Mouse (Mus musculus) liver, adult 2 months (tissue): ENCODE results near the gene Ms4a12. TPM values are rescaled to one million over a fixed set of nuclear protein-coding genes. Genes with fewer than 3 reads are reported as not detected.
A peak's percentile ranks its signal among the peaks of the same experiment; 100 is the strongest.
"Not testable (repeated sequence)": the region's sequence is repeated elsewhere in the genome, so short reads cannot be mapped to it uniquely, and the experiment has no call there.

Experiments
- DNase-seq: peaks from one replicate; pipeline ENCODE4 v3.0.0-alpha.2; 2011; ENCODE audit warnings: low read depth, low spot score; ENCODE audit errors: extremely low read depth
- H3K27ac ChIP-seq: fragments of 200-500 bp; replicated peaks from 2 replicates; pipeline ENCODE4 v1.5.1; 2012; ENCODE audit warnings: low read depth, mild to moderate bottlenecking, control low read depth, inconsistent platforms, low read length; ENCODE audit not compliant: insufficient read depth
- H3K27me3 ChIP-seq: fragments of 200-500 bp; 2 replicates; pipeline ENCODE4 v1.6.1; 2012; ENCODE audit warnings: mild to moderate bottlenecking, moderate library complexity, low read length, inconsistent platforms; ENCODE audit not compliant: control insufficient read depth, insufficient read depth
- H3K36me3 ChIP-seq: fragments of 200-500 bp; 2 replicates; pipeline ENCODE4 v1.6.1; 2012; ENCODE audit warnings: low read length, inconsistent platforms; ENCODE audit not compliant: control insufficient read depth, insufficient read depth
- H3K4me1 ChIP-seq: fragments of 200-500 bp; 2 replicates; pipeline ENCODE4 v1.6.1; 2011; ENCODE audit warnings: low read length; ENCODE audit not compliant: control insufficient read depth, insufficient read depth
- H3K4me3 ChIP-seq: fragments of 200-500 bp; 2 replicates; pipeline ENCODE4 v1.5.1; 2011; ENCODE audit warnings: low read depth, mild to moderate bottlenecking, control low read depth, low read length, moderate library complexity; ENCODE audit not compliant: insufficient read depth
- H3K79me2 ChIP-seq: fragments of 200-500 bp; 2 replicates; pipeline ENCODE4 v1.6.1; 2012; ENCODE audit warnings: inconsistent platforms, mild to moderate bottlenecking, low read length, moderate library complexity; ENCODE audit not compliant: control insufficient read depth, insufficient read depth
- H3K9ac ChIP-seq: fragments of 200-500 bp; 2 replicates; pipeline ENCODE4 v1.6.1; 2012; ENCODE audit warnings: low read depth, mild to moderate bottlenecking, control low read depth, inconsistent platforms, low read length
- CTCF ChIP-seq: fragments of 200-500 bp; IDR thresholded peaks from 2 replicates; pipeline ENCODE4 v1.5.1; 2011; ENCODE audit warnings: low read depth, low read length, control low read depth
- POLR2A ChIP-seq: fragments of 200-500 bp; IDR thresholded peaks from 2 replicates; pipeline ENCODE4 v1.6.1; 2011; ENCODE audit warnings: low read length, control low read depth; ENCODE audit not compliant: insufficient read depth; ENCODE audit errors: extremely low read depth
- WGBS: fragments of 180-500 bp; shearing (Covaris S2); methylation state at CpG from one replicate; pipeline ENCODE4 v1.1.7; 2018; 5-methylcytosine and 5-hydroxymethylcytosine counted together
- polyA plus RNA-seq: library from polyadenylated mRNA; depleted of rRNA; stranded (reverse); fragments of >200 nt; gene quantifications from 2 replicates; pipeline ENCODE4 v1.2.3, GENCODE M21; 2012
- total RNA-seq: library from RNA; depleted of rRNA; stranded (reverse); fragments of >200 nt; gene quantifications from 2 replicates; pipeline ENCODE4 v1.2.3, GENCODE M21; 2014

Gene Ms4a12
- total and polyA plus RNA-seq, 2 experiments: not detected

GRCm38 (mm10) chr19:11264602-11265185 lies 32.4 kb upstream of the Ms4a12 start:
- Histone ChIP-seq H3K9ac (no peak overlapping the region), H3K27me3 (no peaks in the 10 kb centered on the region; the same call in 1 of the 2 replicates), H3K36me3 (no peaks in the 10 kb centered on the region), H3K79me2 (no peaks in the 10 kb centered on the region), H3K4me3 (no peak overlapping the region), H3K4me1 (no peaks in the 10 kb centered on the region), H3K27ac (no peak overlapping the region)
- TF ChIP-seq POLR2A (no peak), CTCF (no peak)
- 75% methylated on average over 9 of the region's 9 CpGs for WGBS
- no peak for DNase-seq

- TF ChIP-seq CTCF (no peak), POLR2A (no peak)
- Histone ChIP-seq H3K27ac (no peak overlapping the region), H3K9ac (no peak overlapping the region), H3K27me3 (no peaks in the 10 kb centered on the region; the same call in 1 of the 2 replicates), H3K4me3 (no peak overlapping the region), H3K79me2 (no peaks in the 10 kb centered on the region), H3K4me1 (no peaks in the 10 kb centered on the region), H3K36me3 (no peaks in the 10 kb centered on the region)
- 71% methylated on average over 3 of the region's 3 CpGs for WGBS
- DNase-seq: peak; percentile 12
Observed at GRCm38 (mm10) chr19:11263549-11263948, 31.3 kb upstream of the Ms4a12 start.

- H3K4me1 ChIP-seq, H3K9ac ChIP-seq, H3K79me2 ChIP-seq, H3K27me3 ChIP-seq, H3K36me3 ChIP-seq, H3K4me3 ChIP-seq, H3K27ac ChIP-seq: not testable (repeated sequence)
- peak; percentile 5 for DNase-seq
- 70% methylated on average over 4 of the region's 4 CpGs for WGBS
Observed at GRCm38 (mm10) chr19:11262932-11263331, 30.7 kb upstream of the Ms4a12 start.

GRCm38 (mm10) chr19:11261522-11261921 lies 29.3 kb upstream of the Ms4a12 start:
- DNase-seq: no peak
- Histone ChIP-seq H3K4me3 (no peak overlapping the region), H3K27me3 (no peaks in the 10 kb centered on the region; the same call in 1 of the 2 replicates), H3K79me2 (no peaks in the 10 kb centered on the region), H3K4me1 (no peaks in the 10 kb centered on the region), H3K9ac (no peak overlapping the region), H3K36me3 (no peaks in the 10 kb centered on the region), H3K27ac (no peak overlapping the region)
- TF ChIP-seq CTCF (no peak), POLR2A (no peak)
- 89% methylated on average over 2 of the region's 2 CpGs for WGBS

GRCm38 (mm10) chr19:11244230-11244629 lies 12.0 kb upstream of the Ms4a12 start:
- peak; percentile 28 for DNase-seq
- H3K9ac ChIP-seq: no peak overlapping the region
- no peak overlapping the region for H3K27ac ChIP-seq

GRCm38 (mm10) chr19:11242560-11242959 lies 10.3 kb upstream of the Ms4a12 start:
- TF ChIP-seq CTCF: no peak
- no peak for TF ChIP-seq POLR2A
- DNase-seq: no peak
- H3K27ac ChIP-seq: no peak overlapping the region
- no peak overlapping the region for H3K4me3 ChIP-seq
- H3K4me1 ChIP-seq: no peaks in the 10 kb centered on the region; the same call in 1 of the 2 replicates
- WGBS: 74% methylated on average over 5 of the region's 5 CpGs
- H3K27me3 ChIP-seq: no peaks in the 10 kb centered on the region
- H3K36me3 ChIP-seq: no peaks in the 10 kb centered on the region
- no peaks in the 10 kb centered on the region for H3K79me2 ChIP-seq
- no peak overlapping the region for H3K9ac ChIP-seq

More at GRCm38 (mm10) chr19:11244230-11244629, 12.0 kb upstream of the Ms4a12 start:
- Histone ChIP-seq H3K4me3 (no peak overlapping the region), H3K36me3 (no peaks in the 10 kb centered on the region), H3K79me2 (no peaks in the 10 kb centered on the region), H3K4me1 (no peaks in the 10 kb centered on the region; the same call in 1 of the 2 replicates), H3K27me3 (no peaks in the 10 kb centered on the region)
- TF ChIP-seq CTCF: no peak
- no peak for TF ChIP-seq POLR2A
